Mouse (Mus musculus) myocyte (in vitro differentiated cells): ENCODE results near the gene Ddah1. TPM values are rescaled to one million over a fixed set of nuclear protein-coding genes. Genes with fewer than 3 reads are reported as not detected.

Experiments
- H3K27me3 ChIP-seq: one replicate; pipeline ENCODE4 v1.6.1; 2011; ENCODE audit not compliant: control insufficient read depth, insufficient read depth, insufficient read length
- H3K36me3 ChIP-seq: one replicate; pipeline ENCODE4 v1.6.1; 2011; ENCODE audit not compliant: control insufficient read depth, insufficient read depth
- H3K4me2 ChIP-seq: one replicate; pipeline ENCODE4 v1.6.1; 2011; ENCODE audit warnings: low read depth, control low read depth
- H3K4me3 ChIP-seq: one replicate; pipeline ENCODE4 v1.5.1; 2011; ENCODE audit warnings: mild to moderate bottlenecking, control low read depth, moderate library complexity
- H3K79me2 ChIP-seq: one replicate; pipeline ENCODE4 v1.6.1; 2011; ENCODE audit not compliant: control insufficient read depth, insufficient read depth
- H3ac ChIP-seq: one replicate; pipeline ENCODE4 v1.6.1; 2011; ENCODE audit not compliant: control insufficient read depth, insufficient read length
- CEBPB ChIP-seq: IDR thresholded peaks from 2 replicates; pipeline ENCODE4 v1.6.1; 2011; ENCODE audit warnings: mild to moderate bottlenecking, moderate library complexity; ENCODE audit not compliant: poor library complexity, insufficient read depth, severe bottlenecking
- E2F4 ChIP-seq: IDR thresholded peaks from one replicate; pipeline ENCODE4 v1.6.1; 2011; ENCODE audit warnings: mild to moderate bottlenecking, control low read depth, moderate library complexity; ENCODE audit not compliant: insufficient read depth
- MAX ChIP-seq: IDR thresholded peaks from one replicate; pipeline ENCODE4 v1.6.1; 2011; ENCODE audit warnings: low read depth, mild to moderate bottlenecking, control low read depth
- MYOD1 ChIP-seq, 3 experiments: IDR thresholded peaks; one replicate each; pipeline ENCODE4 v1.6.1; 2011; ENCODE audit warnings: control low read depth in 2 of 3, low read depth in 2 of 3, mild to moderate bottlenecking in 2 of 3, moderate library complexity in 1 of 3; ENCODE audit not compliant: insufficient read length in 2 of 3, control insufficient read depth in 1 of 3
- MYOG ChIP-seq, 3 experiments: IDR thresholded peaks; one replicate each; pipeline ENCODE4 v1.6.1; 2011; ENCODE audit warnings: control low read depth in 2 of 3, low read depth in 2 of 3, mild to moderate bottlenecking in 2 of 3; ENCODE audit not compliant: insufficient read length in 2 of 3, control insufficient read depth in 1 of 3, insufficient read depth in 1 of 3
- POLR2A ChIP-seq: IDR thresholded peaks from one replicate; pipeline ENCODE4 v1.6.1; 2011; ENCODE audit warnings: low read depth, mild to moderate bottlenecking, control low read depth, moderate library complexity; ENCODE audit not compliant: insufficient read length
- POLR2AphosphoS2 ChIP-seq: IDR thresholded peaks from one replicate; pipeline ENCODE4 v1.6.1; 2011; ENCODE audit warnings: low read depth, control low read depth; ENCODE audit not compliant: insufficient read length
- REST ChIP-seq: IDR thresholded peaks from one replicate; pipeline ENCODE4 v1.6.1; 2011; ENCODE audit warnings: mild to moderate bottlenecking, control low read depth, moderate library complexity; ENCODE audit not compliant: insufficient read depth, insufficient read length
- SRF ChIP-seq: IDR thresholded peaks from one replicate; pipeline ENCODE4 v1.6.1; 2011; ENCODE audit warnings: low read depth; ENCODE audit not compliant: control insufficient read depth, insufficient read length
- TCF12 ChIP-seq: IDR thresholded peaks from one replicate; pipeline ENCODE4 v1.6.1; 2011; ENCODE audit warnings: mild to moderate bottlenecking, control low read depth; ENCODE audit not compliant: poor library complexity, insufficient read depth, severe bottlenecking
- TCF3 ChIP-seq: IDR thresholded peaks from one replicate; pipeline ENCODE4 v1.6.1; 2011; ENCODE audit warnings: low read depth, control low read depth; ENCODE audit not compliant: insufficient read length
- USF1 ChIP-seq: IDR thresholded peaks from one replicate; pipeline ENCODE4 v1.6.1; 2011; ENCODE audit warnings: low read depth, mild to moderate bottlenecking, control low read depth, moderate library complexity
- polyA plus RNA-seq: library from polyadenylated mRNA; unstranded; fragments of >200 nt; fragmentation: generic; extraction: Trizol; gene quantifications from one replicate; pipeline ENCODE4 v1.2.1, GENCODE M21; 2012; ENCODE audit warnings: missing spikeins

The Ddah1 gene
- polyA plus RNA-seq, 1 experiment, result 7.4 TPM

GRCm38 (mm10) chr3:145925506-145925905 lies 167.0 kb downstream of the Ddah1 start:
- no peaks in the 10 kb centered on the region for H3K27me3 ChIP-seq
- no peak for TF ChIP-seq MYOD1 (IDR thresholded peaks at IDR 0.05; ENCODE audit: control insufficient read depth in 1 of 3, insufficient read length in 2 of 3, low read depth in 2 of 3)
- no peak for TF ChIP-seq MAX
- TF ChIP-seq E2F4, result no peak
- TF ChIP-seq MYOG (IDR thresholded peaks at IDR 0.05; ENCODE audit: control insufficient read depth in 1 of 3, insufficient read depth in 1 of 3, insufficient read length in 2 of 3, low read depth in 2 of 3), result no peak
- TF ChIP-seq TCF12, result no peak
- TF ChIP-seq CEBPB, result no peak
- TF ChIP-seq SRF, result no peak
- TF ChIP-seq POLR2AphosphoS2, result no peak
- TF ChIP-seq REST, result no peak
- TF ChIP-seq USF1, result no peak
- TF ChIP-seq TCF3, result no peak
- no peak for TF ChIP-seq POLR2A
- H3K4me3 ChIP-seq, result peak overlapping the region; percentile 85
- H3ac ChIP-seq, result no peak overlapping the region
- peaks cover 52% of the 10 kb centered on the region for H3K79me2 ChIP-seq
- H3K4me2 ChIP-seq, result peak overlapping the region; percentile 99
- H3K36me3 ChIP-seq, result peaks cover 8% of the 10 kb centered on the region

- Histone ChIP-seq H3ac (no peak overlapping the region), H3K27me3 (no peaks in the 10 kb centered on the region), H3K79me2 (peaks cover 49% of the 10 kb centered on the region), H3K4me2 (no peak overlapping the region), H3K36me3 (peaks cover 39% of the 10 kb centered on the region), H3K4me3 (no peak overlapping the region)
- TF ChIP-seq MYOG (IDR thresholded peaks at IDR 0.05; ENCODE audit: control insufficient read depth in 1 of 3, insufficient read depth in 1 of 3, insufficient read length in 2 of 3, low read depth in 2 of 3), result no peak
- no peak for TF ChIP-seq MAX
Observed at GRCm38 (mm10) chr3:145929525-145930400, 171.3 kb downstream of the Ddah1 start.

GRCm38 (mm10) chr3:145933845-145934244 lies 175.4 kb downstream of the Ddah1 start:
- H3K36me3 ChIP-seq, result peaks cover 41% of the 10 kb centered on the region
- TF ChIP-seq POLR2AphosphoS2 (no peak), SRF (no peak), MAX (no peak), TCF12 (no peak), MYOD1 (IDR thresholded peaks at IDR 0.05; ENCODE audit: control insufficient read depth in 1 of 3, insufficient read length in 2 of 3, low read depth in 2 of 3) (no peak), USF1 (no peak)

GRCm38 (mm10) chr3:145937505-145938404 lies 179.3 kb downstream of the Ddah1 start, which contains the start of gene 2410004B18Rik:
2410004B18Rik (plus strand) TSS chr3:145938014.
- Histone ChIP-seq H3K4me3 (peak within 1 kb of the TSS; percentile 46), H3K36me3 (peaks cover 22% of the 10 kb centered on the region), H3K4me2 (peak within 1 kb of the TSS; percentile 86), H3ac (peak within 1 kb of the TSS; percentile 18), H3K27me3 (no peaks in the 10 kb centered on the region), H3K79me2 (peaks cover 32% of the 10 kb centered on the region)
- no peak for TF ChIP-seq CEBPB
- peak; percentile 90 for TF ChIP-seq POLR2A
- TF ChIP-seq MAX, result no peak
- TF ChIP-seq POLR2AphosphoS2, result peak; percentile 94
- peak in 1 of 3 experiments; percentile 7 for TF ChIP-seq MYOD1 (IDR thresholded peaks at IDR 0.05; ENCODE audit: control insufficient read depth in 1 of 3, insufficient read length in 2 of 3, low read depth in 2 of 3)

More at GRCm38 (mm10) chr3:145933845-145934244, 175.4 kb downstream of the Ddah1 start:
- Histone ChIP-seq H3K4me3 (no peak overlapping the region), H3K27me3 (no peaks in the 10 kb centered on the region), H3K4me2 (no peak overlapping the region), H3ac (no peak overlapping the region), H3K79me2 (peaks cover 14% of the 10 kb centered on the region)
